Mouse (Mus musculus) CD4-positive naive resting alpha-beta T cell, adult 57 days (primary cell): ENCODE measurements around the gene Prr15. TPM values are rescaled to one million over a fixed set of nuclear protein-coding genes. Genes with fewer than 3 reads are reported as not detected.

Source experiments
- total RNA-seq: library from RNA; stranded (reverse); gene quantifications from one replicate; pipeline ENCODE4 v1.2.4, GENCODE M21; 2023

Gene Prr15
- 0.33 TPM for total RNA-seq

DNA sequence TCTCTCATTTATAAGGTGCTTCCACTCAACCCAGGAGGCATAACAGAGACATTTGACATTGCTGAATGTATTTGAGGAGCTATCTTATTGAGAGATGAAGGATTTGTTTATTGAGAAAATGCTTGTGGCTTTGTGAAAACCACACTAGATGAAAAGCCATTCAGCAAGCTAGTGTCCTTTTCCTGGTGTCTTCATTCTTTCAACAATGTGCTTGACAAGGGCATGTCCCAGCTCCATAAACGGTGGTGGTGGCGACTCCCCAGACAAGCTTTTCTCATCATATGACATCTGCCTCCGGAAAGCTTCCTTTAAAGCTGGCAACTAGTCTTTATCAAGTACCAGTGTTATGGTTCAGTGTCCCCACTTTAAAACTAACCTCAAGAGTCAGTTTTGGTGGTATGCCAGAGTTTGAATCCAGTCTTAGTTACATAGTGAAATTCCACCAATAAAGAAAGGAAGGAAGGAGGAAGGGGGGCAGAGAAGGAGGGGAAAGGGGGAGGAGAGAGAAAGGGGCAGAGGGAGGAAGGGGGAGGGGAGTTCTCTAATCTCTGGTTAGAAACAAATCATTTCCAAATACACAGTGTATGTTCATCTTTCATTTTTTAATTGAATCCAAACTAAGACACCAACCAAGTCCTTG, at the start of gene Prr15:
Gene Prr15 (plus strand): TSS at position 590 of the 640 bp plus-strand sequence.

Other genes starting within 250 kb of the Prr15 start
- not detected for gene Wipf3, start 103.8 kb downstream of the Prr15 start, total RNA-seq
- gene Scrn1, start 240.7 kb downstream of the Prr15 start, total RNA-seq, result not detected